Mouse (Mus musculus) neural tube, postnatal 0 days (tissue): ENCODE data around the gene Olfr357. TPM values are rescaled to one million over a fixed set of nuclear protein-coding genes. Genes with fewer than 3 reads are reported as not detected.

Experiments used
- polyA plus RNA-seq: library from polyadenylated mRNA; unstranded; fragments of >200 nt; fragmentation: Nextera tagmentation; extraction: Ambion mirVana; gene quantifications from 2 replicates; pipeline ENCODE4 v1.2.1, GENCODE M21; 2015

The Olfr357 gene
- not detected in 2 replicates for polyA plus RNA-seq

DNA sequence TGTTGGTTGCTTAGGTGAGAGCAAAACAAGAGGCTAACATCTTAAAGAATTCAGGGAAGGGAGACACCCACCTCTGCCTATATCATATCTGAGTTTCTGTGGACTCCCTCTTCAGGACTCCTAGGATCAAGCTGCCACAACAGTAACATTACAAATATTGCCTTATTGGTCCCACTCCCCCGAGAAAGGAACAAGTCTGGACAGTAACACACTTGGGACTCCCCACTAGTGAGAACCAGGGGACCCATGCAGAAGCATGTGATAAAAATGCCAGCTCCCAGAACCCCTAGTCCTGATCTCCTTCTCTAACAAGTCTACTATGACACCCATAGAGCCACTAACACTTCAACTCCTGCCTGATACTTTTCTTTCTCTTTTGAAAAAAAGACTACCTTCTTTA is at the start of gene Olfr357:
TSS of gene Olfr357 (plus strand) at position 301 of the 400 bp plus-strand sequence.

DNA sequence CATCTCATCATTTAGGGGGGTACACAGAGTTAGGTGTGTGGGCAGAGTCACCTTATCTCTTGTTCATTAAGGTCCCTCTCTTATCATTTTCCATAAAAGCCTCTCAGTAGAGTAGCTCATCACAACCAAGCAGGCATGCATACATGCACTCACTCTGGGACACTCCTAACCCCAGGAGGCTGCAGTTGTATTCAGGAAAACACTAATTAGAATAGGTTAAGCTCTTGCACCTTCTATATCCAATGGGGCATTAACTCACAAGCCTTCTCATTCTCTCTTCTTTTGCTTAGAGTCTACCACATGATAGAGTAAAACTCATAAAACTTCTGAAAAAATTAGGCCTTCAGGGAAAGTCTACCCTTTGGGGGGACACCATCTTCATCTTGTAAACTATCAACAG is 15.6 kb downstream of the Olfr357 start, which contains the start of gene Olfr358:
TSS of gene Olfr358 (minus strand) at position 101 of the 400 bp plus-strand sequence.

Other genes starting within 250 kb of the Olfr357 start
- gene Olfr348, start 209.6 kb upstream of the Olfr357 start, polyA plus RNA-seq = not detected in 2 replicates
- not detected in 2 replicates for gene Olfr50, start 203.3 kb upstream of the Olfr357 start, polyA plus RNA-seq
- not detected in 2 replicates for gene Olfr3, start 176.8 kb upstream of the Olfr357 start, polyA plus RNA-seq
- not detected in 2 replicates for gene Olfr350, start 147.5 kb upstream of the Olfr357 start, polyA plus RNA-seq
- not detected in 2 replicates for gene Olfr351, start 131.2 kb upstream of the Olfr357 start, polyA plus RNA-seq
- gene Olfr352, start 125.4 kb upstream of the Olfr357 start, polyA plus RNA-seq = not detected in 2 replicates
- gene Olfr353, start 100.9 kb upstream of the Olfr357 start, polyA plus RNA-seq = not detected in 2 replicates
- gene Olfr354, start 88.1 kb upstream of the Olfr357 start, polyA plus RNA-seq = not detected in 2 replicates
- not detected in 2 replicates for gene Olfr355, start 64.9 kb upstream of the Olfr357 start, polyA plus RNA-seq
- gene Olfr356, start 56.7 kb upstream of the Olfr357 start, polyA plus RNA-seq = not detected in 2 replicates
- gene Olfr358, start 15.5 kb downstream of the Olfr357 start, polyA plus RNA-seq = not detected in 2 replicates
- not detected in 2 replicates for gene Olfr360, start 71.9 kb downstream of the Olfr357 start, polyA plus RNA-seq
- gene Olfr361, start 95.5 kb downstream of the Olfr357 start, polyA plus RNA-seq = not detected in 2 replicates
- gene Olfr362, start 124.1 kb downstream of the Olfr357 start, polyA plus RNA-seq = not detected in 2 replicates
- gene Olfr364-ps1, start 145.5 kb downstream of the Olfr357 start, polyA plus RNA-seq = not detected in 2 replicates
- gene Olfr365, start 194.4 kb downstream of the Olfr357 start, polyA plus RNA-seq = not detected in 2 replicates
- gene Olfr366, start 217.7 kb downstream of the Olfr357 start, polyA plus RNA-seq = not detected in 2 replicates